Mouse (Mus musculus) cortical plate, adult 2 months (tissue): Measurements from ENCODE around the gene Fam149a.
"Not testable (repeated sequence)": the region's sequence is repeated elsewhere in the genome, so short reads cannot be mapped to it uniquely, and the experiment has no call there.

ENCODE experiments used
- CTCF ChIP-seq: fragments of 200-500 bp; IDR thresholded peaks from 2 replicates; pipeline ENCODE4 v1.5.1; 2011; ENCODE audit warnings: mild to moderate bottlenecking, control low read depth, low read length; ENCODE audit not compliant: insufficient read depth; ENCODE audit errors: extremely low read depth
- POLR2A ChIP-seq: fragments of 200-500 bp; IDR thresholded peaks from 2 replicates; pipeline ENCODE4 v1.6.1; 2011; ENCODE audit warnings: mild to moderate bottlenecking, low read length, control low read depth; ENCODE audit not compliant: insufficient read depth; ENCODE audit errors: extremely low read depth

GRCm38 (mm10) chr8:45327076-45327475 lies 55.0 kb downstream of the Fam149a start:
- not testable (repeated sequence) for TF ChIP-seq POLR2A, CTCF
